Mouse (Mus musculus): ENCODE results near the gene Ehd4. TPM values are rescaled to one million over a fixed set of nuclear protein-coding genes. Genes with fewer than 3 reads are reported as not detected.

The Ehd4 gene
- total RNA-seq (2023), result 10 to 100 TPM; 19.3 to 22.2 TPM

DNA sequence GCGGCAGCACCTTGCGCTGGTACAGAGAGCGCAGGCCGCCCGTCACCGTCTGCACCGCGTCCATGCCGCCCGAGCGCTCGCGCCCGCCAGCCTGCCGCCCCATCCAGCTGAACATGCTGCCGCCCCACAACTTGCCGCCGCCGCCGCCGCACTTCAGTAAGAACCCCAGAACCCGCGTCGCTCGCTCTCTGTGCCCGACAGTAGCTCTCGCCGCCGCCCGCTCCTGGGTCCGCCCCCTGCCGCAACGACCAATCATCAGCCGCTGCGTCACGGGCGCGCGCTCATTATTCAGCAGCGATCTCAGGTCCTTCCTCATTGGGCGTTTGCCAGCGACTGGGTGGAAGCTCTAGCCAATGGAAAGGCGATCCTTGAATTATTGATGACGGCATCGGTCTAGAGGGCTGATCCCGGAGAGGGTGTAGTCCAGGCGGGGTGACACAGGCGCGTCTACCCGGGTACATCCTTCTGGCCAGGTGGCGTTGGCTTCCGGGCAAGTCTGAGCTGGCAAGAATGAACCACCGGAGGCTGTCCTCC, at the start of gene Ehd4:
Gene Ehd4, minus strand, starts transcription at position 246 of the 534 bp plus-strand sequence.

Other genes starting within 250 kb of the Ehd4 start
- gene Mapkbp1, start 181.9 kb downstream of the Ehd4 start, total RNA-seq (2023), result 10 to 100 TPM; 12.8 to 16.3 TPM
- 10 to 100 TPM; 13.9 to 15.1 TPM for gene Jmjd7, start 127.1 kb downstream of the Ehd4 start, total RNA-seq (2023)
- gene Gm28042, start 127.1 kb downstream of the Ehd4 start, total RNA-seq (2023), result 1 to 10 TPM; 3.8 to 4.0 TPM
- 1 to 10 TPM; 4.1 to 5.6 TPM for gene Pla2g4b, start 121.2 kb downstream of the Ehd4 start, total RNA-seq (2023)
- not detected for gene Pla2g4e, start 90.7 kb upstream of the Ehd4 start, total RNA-seq (2023)
- gene Pla2g4d, start 134.6 kb upstream of the Ehd4 start, total RNA-seq (2023), result not detected
- gene Pla2g4f, start 159.6 kb upstream of the Ehd4 start, total RNA-seq (2023), result under 1 TPM; 0.67 to 0.71 TPM
- gene Vps39, start 198.5 kb upstream of the Ehd4 start, total RNA-seq (2023), result 10 to 100 TPM; 66.4 to 73.2 TPM
- gene Ganc, start 249.3 kb upstream of the Ehd4 start, total RNA-seq (2023), result 10 to 100 TPM; 21.5 to 22.4 TPM
- 10 to 100 TPM; 62.4 to 64.3 TPM for gene Tmem87a, start 249.5 kb upstream of the Ehd4 start, total RNA-seq (2023)